Mouse (Mus musculus) spleen, postnatal 10 days (tissue): ENCODE measurements around the gene Rapgef2.
"Not testable (repeated sequence)": the region's sequence is repeated elsewhere in the genome, so short reads cannot be mapped to it uniquely, and the experiment has no call there.

Experiments
- DNase-seq, 2 experiments: peaks; one replicate each; pipeline ENCODE4 v3.0.0; 2021 to 2022; ENCODE audit warnings: low spot score in 2 of 2

Rapgef2 gene

GRCm38 (mm10) chr3:79233478-79234415, 52.6 kb downstream of the Rapgef2 start:
- DNase-seq = peak in 1 of 2 experiments; percentile 25

DNA sequence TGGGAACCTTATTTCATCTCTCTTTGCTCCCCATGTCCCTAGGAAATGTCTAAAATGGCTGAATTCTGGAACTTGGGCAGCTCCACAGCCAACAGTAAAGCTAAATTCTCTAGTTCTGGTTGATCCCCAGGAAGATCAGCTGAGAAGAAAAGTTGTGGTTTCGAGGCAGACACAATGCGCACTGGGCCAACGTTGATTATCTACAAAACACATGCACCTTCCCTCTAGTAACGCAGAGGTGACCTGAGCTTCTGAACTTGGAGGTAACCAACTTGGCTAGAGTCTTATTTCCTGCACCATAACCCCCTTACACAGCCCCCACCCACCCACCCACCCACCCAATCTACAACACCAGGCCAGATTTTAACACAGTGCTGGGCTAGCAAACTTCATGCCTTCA, 55.6 kb downstream of the Rapgef2 start:
- DNase-seq = no peak

GRCm38 (mm10) chr3:79229546-79229945, 56.8 kb downstream of the Rapgef2 start:
- no peak for DNase-seq

- no peak for DNase-seq
Measured at GRCm38 (mm10) chr3:79228304-79228703, 58.0 kb downstream of the Rapgef2 start.

- DNase-seq = no peak
Measured at GRCm38 (mm10) chr3:79227356-79228088, 58.8 kb downstream of the Rapgef2 start.

GRCm38 (mm10) chr3:79226807-79227206, 59.5 kb downstream of the Rapgef2 start:
- not testable (repeated sequence) for DNase-seq

- no peak for DNase-seq
Measured at GRCm38 (mm10) chr3:79225888-79226287, 60.4 kb downstream of the Rapgef2 start.

- DNase-seq = no peak
Measured at GRCm38 (mm10) chr3:79224352-79224751, 62.0 kb downstream of the Rapgef2 start.

- DNase-seq = no peak
Measured at GRCm38 (mm10) chr3:79223281-79223680, 63.0 kb downstream of the Rapgef2 start.

DNA sequence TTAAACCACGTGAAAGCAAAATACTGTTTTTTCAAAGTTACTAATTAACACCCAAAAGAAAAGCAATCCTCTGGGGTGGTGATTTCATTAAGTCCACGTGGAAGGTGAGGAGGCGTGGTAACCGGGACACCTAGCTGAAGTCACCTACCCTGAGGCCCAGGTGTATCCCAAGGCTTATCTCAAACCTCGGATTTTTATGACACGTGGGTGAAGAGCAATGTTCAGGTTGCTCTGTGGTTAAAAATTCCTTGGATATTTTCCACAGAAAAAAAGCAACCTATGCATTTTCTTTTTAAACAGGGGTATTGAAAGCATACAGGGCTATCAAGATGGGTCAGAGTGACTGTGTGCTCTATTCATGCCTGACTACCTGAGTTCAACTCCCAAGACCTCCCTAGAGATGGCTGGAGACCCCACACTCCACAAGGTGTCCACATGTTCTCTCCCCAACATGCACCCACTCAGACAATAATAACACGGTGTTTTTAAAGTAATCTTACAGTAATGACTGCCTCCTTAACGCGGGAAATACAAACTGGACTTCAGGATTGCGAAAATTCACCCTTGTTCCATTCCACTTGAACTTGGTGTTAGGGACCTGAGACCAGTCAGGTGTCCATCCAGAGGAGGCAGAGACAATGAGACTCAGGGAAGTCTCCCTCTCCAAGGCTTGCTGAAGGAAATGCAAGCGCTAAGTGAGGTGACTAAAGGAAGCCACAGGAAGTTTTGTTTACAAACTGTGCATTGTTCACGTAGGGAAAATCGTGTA, 63.9 kb downstream of the Rapgef2 start:
- no peak for DNase-seq

- peak in 1 of 2 experiments; percentile 65 for DNase-seq
Measured at GRCm38 (mm10) chr3:79221296-79222191, 64.8 kb downstream of the Rapgef2 start.

DNA sequence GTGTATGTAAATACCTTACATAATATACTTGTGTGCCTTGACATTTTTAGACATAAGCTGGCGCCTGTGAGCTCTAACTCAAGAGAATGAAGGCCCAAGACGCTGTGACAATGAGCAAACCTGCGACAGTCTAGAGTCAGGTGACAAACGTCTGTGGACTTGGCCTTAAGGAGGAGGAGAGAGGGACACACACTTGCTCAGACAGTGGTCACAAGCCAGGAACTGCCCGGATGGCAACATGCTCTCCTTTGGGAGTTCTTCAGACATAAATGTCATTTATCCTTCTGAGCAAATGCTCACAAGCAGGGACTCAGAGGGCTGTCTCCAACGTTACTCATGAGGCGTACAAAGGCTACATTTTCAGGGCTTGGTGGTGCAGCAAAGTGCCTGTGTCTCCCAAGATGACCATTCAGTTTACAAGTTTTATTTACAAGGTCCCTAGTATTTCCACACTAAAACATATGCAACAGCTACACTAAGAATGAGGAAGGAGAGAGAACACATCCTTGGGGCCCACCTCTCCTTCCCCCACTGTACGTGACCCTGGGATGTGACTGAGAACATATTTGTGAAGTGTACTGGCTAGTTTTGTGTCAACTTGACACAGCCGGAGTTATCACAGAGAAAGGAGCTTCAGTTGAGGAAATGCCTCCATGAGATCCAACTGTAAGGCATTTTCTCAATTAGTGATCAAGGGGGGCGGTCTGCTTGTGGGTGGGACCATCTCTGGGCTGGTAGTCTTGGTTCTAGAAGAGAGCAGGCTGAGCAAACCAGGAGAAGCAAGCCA, 67.0 kb downstream of the Rapgef2 start:
- DNase-seq = no peak

- no peak for DNase-seq
Measured at GRCm38 (mm10) chr3:79218566-79219051, 67.7 kb downstream of the Rapgef2 start.

GRCm38 (mm10) chr3:79210243-79210642, 76.1 kb downstream of the Rapgef2 start:
- DNase-seq = no peak

GRCm38 (mm10) chr3:79207216-79207615, 79.1 kb downstream of the Rapgef2 start:
- no peak for DNase-seq

DNA sequence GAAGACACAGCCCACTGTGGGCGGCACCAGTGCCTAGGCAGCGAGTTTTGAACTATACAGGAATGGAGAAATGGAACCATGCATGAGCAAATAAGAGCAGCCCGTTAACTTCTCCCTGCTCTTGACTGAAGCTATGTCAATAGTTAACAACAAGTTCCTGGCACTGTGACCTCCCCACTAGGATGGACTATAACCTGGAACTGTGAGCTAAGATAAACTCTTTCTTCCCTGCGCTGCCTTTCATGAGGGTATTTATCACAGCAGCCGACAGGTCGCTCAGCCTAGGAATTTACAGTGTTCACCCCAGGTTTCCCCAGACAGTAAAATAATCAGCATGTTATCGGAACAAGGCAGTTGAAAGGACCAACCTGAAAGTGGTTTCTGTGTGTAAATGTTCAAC, 79.8 kb downstream of the Rapgef2 start:
- no peak for DNase-seq

GRCm38 (mm10) chr3:79205981-79206380, 80.3 kb downstream of the Rapgef2 start:
- DNase-seq = no peak

- no peak for DNase-seq
Measured at GRCm38 (mm10) chr3:79205112-79205511, 81.2 kb downstream of the Rapgef2 start.

DNA sequence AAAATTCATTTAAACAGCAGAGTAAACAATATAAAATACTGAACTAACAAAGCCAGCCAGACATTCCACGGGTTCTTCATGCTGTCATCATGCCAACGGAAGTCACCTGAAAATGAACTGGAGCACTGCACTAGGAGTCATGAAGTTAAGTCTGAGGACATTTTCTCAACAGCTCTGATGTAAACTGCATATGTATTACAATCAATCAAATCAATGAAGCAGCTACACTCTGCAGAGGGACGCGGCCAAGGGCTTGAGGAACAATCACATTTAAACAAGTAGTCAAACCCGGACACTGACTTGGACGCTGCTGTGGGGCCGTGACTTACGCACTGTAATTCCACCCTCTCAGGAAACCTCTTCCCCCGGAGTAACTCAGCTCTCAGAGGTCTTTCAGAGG, 82.1 kb downstream of the Rapgef2 start:
- DNase-seq = no peak

GRCm38 (mm10) chr3:79203821-79204220, 82.5 kb downstream of the Rapgef2 start:
- no peak for DNase-seq
